Mouse (Mus musculus) right cerebral cortex, postnatal 10 days (tissue): ENCODE measurements around the gene 2310057M21Rik.

Experiments
- DNase-seq, 2 experiments: peaks; one replicate each; pipeline ENCODE4 v3.0.0; 2021; ENCODE audit warnings: low spot score in 2 of 2

The 2310057M21Rik gene

GRCm38 (mm10) chr7:131322192-131322591 lies 40.4 kb downstream of the 2310057M21Rik start, which contains the start of gene Cuzd1:
Gene Cuzd1, minus strand, starts transcription at chr7:131322292.
- no peak for DNase-seq

- DNase-seq = peak; percentile 29 to 33
Observed at GRCm38 (mm10) chr7:131318340-131318739, 44.2 kb downstream of the 2310057M21Rik start.

GRCm38 (mm10) chr7:131317587-131317986 lies 45.0 kb downstream of the 2310057M21Rik start:
- no peak for DNase-seq

- no peak for DNase-seq
Observed at GRCm38 (mm10) chr7:131314493-131314892, 48.1 kb downstream of the 2310057M21Rik start.

GRCm38 (mm10) chr7:131306733-131307132 lies 55.8 kb downstream of the 2310057M21Rik start:
- DNase-seq = no peak

- DNase-seq = no peak
Observed at GRCm38 (mm10) chr7:131303340-131303739, 59.2 kb downstream of the 2310057M21Rik start.

GRCm38 (mm10) chr7:131297151-131297550 lies 65.4 kb downstream of the 2310057M21Rik start:
- no peak for DNase-seq
